Mouse (Mus musculus) erythroblast, embryonic 14.5 days (primary cell): ENCODE results near the gene Lsm3. TPM values are rescaled to one million over a fixed set of nuclear protein-coding genes. Genes with fewer than 3 reads are reported as not detected.
A peak's percentile ranks its signal among the peaks of the same experiment; 100 is the strongest.
"Not testable (repeated sequence)": the region's sequence is repeated elsewhere in the genome, so short reads cannot be mapped to it uniquely, and the experiment has no call there.

Experiments
- H3K27me3 ChIP-seq: 2 replicates; pipeline ENCODE4 v1.6.1; 2012; ENCODE audit warnings: inconsistent platforms; ENCODE audit not compliant: control insufficient read depth
- H3K36me3 ChIP-seq: 2 replicates; pipeline ENCODE4 v1.6.1; 2012; ENCODE audit warnings: mild to moderate bottlenecking, inconsistent platforms; ENCODE audit not compliant: control insufficient read depth
- H3K4me1 ChIP-seq: 2 replicates; pipeline ENCODE4 v1.6.1; 2012; ENCODE audit warnings: inconsistent platforms; ENCODE audit not compliant: control insufficient read depth
- H3K4me3 ChIP-seq: replicated peaks from 2 replicates; pipeline ENCODE3; 2012; ENCODE audit warnings: moderate library complexity, mild to moderate bottlenecking, inconsistent platforms
- H3K9me3 ChIP-seq: 2 replicates; pipeline ENCODE4 v1.6.1; 2012; ENCODE audit warnings: low read length, inconsistent platforms, mixed read lengths; ENCODE audit not compliant: control insufficient read depth
- GATA1 ChIP-seq: IDR thresholded peaks from 2 replicates; pipeline ENCODE4 v1.6.1; 2012; ENCODE audit warnings: low read length, inconsistent platforms, mixed read lengths
- TAL1 ChIP-seq: IDR thresholded peaks from 3 replicates; pipeline ENCODE4 v1.6.1; 2012; ENCODE audit warnings: low read length, inconsistent platforms, mixed read lengths
- polyA plus RNA-seq: library from polyadenylated mRNA; stranded (reverse); fragments of >175 nt; gene quantifications from 2 replicates; pipeline ENCODE4 v1.2.3, GENCODE M21; 2012

Gene Lsm3
- polyA plus RNA-seq = 0.51 and 0.64 TPM in 2 replicates

- TF ChIP-seq GATA1 (no peak), TAL1 (no peak)
- peak within 1 kb of the TSS; percentile 81 for H3K4me3 ChIP-seq
- H3K36me3 ChIP-seq = peaks cover 41% of the 10 kb centered on the region
- no peaks in the 10 kb centered on the region for H3K9me3 ChIP-seq
- H3K27me3 ChIP-seq = peaks cover 9% of the 10 kb centered on the region
- H3K4me1 ChIP-seq = peaks cover 34% of the 10 kb centered on the region
Measured at GRCm38 (mm10) chr6:91515545-91516449, at the start of gene Lsm3, which contains the start of gene Xpc. Gene Lsm3, plus strand, starts transcription at chr6:91515928. Gene Xpc, minus strand, starts transcription at chr6:91515888.

- Histone ChIP-seq H3K4me1 (peaks cover 10% of the 10 kb centered on the region), H3K4me3 (no peak overlapping the region), H3K27me3 (no peaks in the 10 kb centered on the region), H3K9me3 (no peaks in the 10 kb centered on the region), H3K36me3 (peaks cover 67% of the 10 kb centered on the region)
- no peak for TF ChIP-seq TAL1
- no peak for TF ChIP-seq GATA1
Measured at GRCm38 (mm10) chr6:91467106-91467505, 48.6 kb upstream of the Lsm3 start.

GRCm38 (mm10) chr6:91470712-91471111 is 45.0 kb upstream of the Lsm3 start:
- TF ChIP-seq GATA1 (no peak), TAL1 (no peak)
- Histone ChIP-seq H3K27me3 (no peaks in the 10 kb centered on the region), H3K9me3 (no peaks in the 10 kb centered on the region), H3K36me3 (peaks cover 42% of the 10 kb centered on the region), H3K4me1 (peaks cover 40% of the 10 kb centered on the region), H3K4me3 (no peak overlapping the region)

GRCm38 (mm10) chr6:91471427-91471826 is 44.3 kb upstream of the Lsm3 start:
- Histone ChIP-seq H3K4me1 (peaks cover 45% of the 10 kb centered on the region), H3K4me3 (peak overlapping the region; percentile 86)
- H3K9me3 ChIP-seq = not testable (repeated sequence)

GRCm38 (mm10) chr6:91472319-91472718 is 43.4 kb upstream of the Lsm3 start:
- Histone ChIP-seq H3K27me3 (no peaks in the 10 kb centered on the region), H3K4me3 (peak overlapping the region; percentile 86), H3K9me3 (no peaks in the 10 kb centered on the region), H3K36me3 (peaks cover 39% of the 10 kb centered on the region), H3K4me1 (peaks cover 48% of the 10 kb centered on the region)
- TF ChIP-seq TAL1 (no peak), GATA1 (no peak)

More at GRCm38 (mm10) chr6:91471427-91471826, 44.3 kb upstream of the Lsm3 start:
- H3K27me3 ChIP-seq = not testable (repeated sequence)
- peaks cover 40% of the 10 kb centered on the region for H3K36me3 ChIP-seq

GRCm38 (mm10) chr6:91472868-91473804 is 42.6 kb upstream of the Lsm3 start, which contains the start of the genes Chchd4 and Tmem43:
Gene Chchd4, minus strand, starts transcription at chr6:91473546.
Gene Tmem43, plus strand, starts transcription at chr6:91473703.
- Histone ChIP-seq H3K36me3 (peaks cover 39% of the 10 kb centered on the region), H3K27me3 (no peaks in the 10 kb centered on the region), H3K4me3 (peak within 1 kb of the TSS; percentile 86), H3K4me1 (peaks cover 48% of the 10 kb centered on the region), H3K9me3 (no peaks in the 10 kb centered on the region)
- TF ChIP-seq TAL1 = no peak
- TF ChIP-seq GATA1 = no peak

GRCm38 (mm10) chr6:91473805-91474440 is 41.8 kb upstream of the Lsm3 start:
- Histone ChIP-seq H3K9me3 (no peaks in the 10 kb centered on the region), H3K4me1 (peaks cover 48% of the 10 kb centered on the region), H3K36me3 (peaks cover 39% of the 10 kb centered on the region), H3K27me3 (no peaks in the 10 kb centered on the region), H3K4me3 (peak overlapping the region; percentile 86)
- no peak for TF ChIP-seq TAL1
- TF ChIP-seq GATA1 = no peak

GRCm38 (mm10) chr6:91474441-91475190 is 41.1 kb upstream of the Lsm3 start:
- H3K4me1 ChIP-seq = peaks cover 46% of the 10 kb centered on the region
- H3K4me3 ChIP-seq = peak overlapping the region; percentile 86
- no peaks in the 10 kb centered on the region for H3K9me3 ChIP-seq
- H3K36me3 ChIP-seq = peaks cover 40% of the 10 kb centered on the region
- no peaks in the 10 kb centered on the region for H3K27me3 ChIP-seq
- TF ChIP-seq GATA1 (no peak), TAL1 (no peak)
